Mouse (Mus musculus): Measurements from ENCODE around the gene 1700025G04Rik.

DNA sequence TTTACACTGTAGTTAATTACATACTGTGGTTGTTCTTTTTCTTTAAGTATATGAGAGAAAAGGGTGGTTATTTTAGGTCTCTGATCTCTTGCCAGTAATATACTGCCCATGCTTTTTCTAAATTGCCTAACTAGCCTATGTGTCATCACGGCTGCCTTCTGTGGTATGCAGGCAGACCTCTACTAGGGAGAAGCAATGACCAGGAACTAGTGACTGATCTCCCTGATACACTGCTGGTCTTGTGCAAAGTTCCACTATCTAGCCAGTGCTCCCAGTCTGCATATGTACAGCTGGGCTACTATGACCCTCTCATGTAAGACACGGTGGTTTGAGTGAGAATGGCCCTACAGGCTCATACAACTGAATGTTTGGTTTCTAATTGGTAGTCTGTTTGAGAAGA lies 16.2 kb upstream of the 1700025G04Rik start:
- TF ChIP-seq CTCF (IDR thresholded peaks at IDR 0.05; ENCODE audit: low read depth) = no peak
- TF ChIP-seq EP300 (IDR thresholded peaks at IDR 0.05; ENCODE audit: low read depth) = no peak
